Mouse (Mus musculus): Measurements from ENCODE around the gene Oxsr1. TPM values are rescaled to one million over a fixed set of nuclear protein-coding genes. Genes with fewer than 3 reads are reported as not detected.
A peak's percentile ranks its signal among the peaks of the same experiment; 100 is the strongest.

Oxsr1 gene
- polyA plus RNA-seq, 1 experiment from 2014 or later, result 16.2 TPM

DNA sequence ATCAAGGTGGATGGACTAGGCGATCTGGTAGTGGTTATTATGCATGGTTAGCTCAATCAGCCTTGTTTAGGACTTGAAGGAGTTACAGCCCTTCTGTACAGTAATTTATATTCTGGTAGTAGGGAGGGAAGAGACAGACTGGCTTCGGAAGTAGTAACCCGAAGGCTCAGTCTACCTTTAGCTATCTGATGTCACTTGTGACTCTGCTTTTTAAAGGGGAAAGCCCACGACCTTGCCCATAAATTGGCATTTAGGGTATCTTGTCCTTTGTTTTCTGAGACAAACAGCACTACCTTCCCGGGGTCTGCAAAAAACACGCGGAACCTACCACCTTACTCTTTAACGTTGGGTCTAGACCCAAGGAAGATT, 18.0 kb upstream of the Oxsr1 start:
- peak overlapping the region; percentile 66 for H3K4me2 ChIP-seq (ENCODE audit: low read depth, low read length)
- H3K36me3 ChIP-seq (ENCODE audit: control insufficient read depth, insufficient read depth, low read length), result peaks cover 17% of the 10 kb centered on the region
- 4% methylated on average over 8 of the region's 8 CpGs for WGBS
- peak overlapping the region; percentile 74 for H3K4me3 ChIP-seq (ENCODE audit: low read depth, low read length)
- peaks cover 14% of the 10 kb centered on the region for H3K4me1 ChIP-seq (ENCODE audit: control insufficient read depth, insufficient read depth, low read length)
- H3K9me3 ChIP-seq (ENCODE audit: control insufficient read depth, low read length), result no peaks in the 10 kb centered on the region
- ATAC-seq (ENCODE audit: low read depth), result no peak
- no peak overlapping the region for H3K9ac ChIP-seq (replicated peaks; ENCODE audit: low read depth, low read length)
- H3K27me3 ChIP-seq (ENCODE audit: control insufficient read depth, insufficient read depth, low read length), result no peaks in the 10 kb centered on the region
- H3K27ac ChIP-seq (ENCODE audit: low read depth, low read length), result peak overlapping the region; percentile 55; the same call in 1 of the 2 replicates

DNA sequence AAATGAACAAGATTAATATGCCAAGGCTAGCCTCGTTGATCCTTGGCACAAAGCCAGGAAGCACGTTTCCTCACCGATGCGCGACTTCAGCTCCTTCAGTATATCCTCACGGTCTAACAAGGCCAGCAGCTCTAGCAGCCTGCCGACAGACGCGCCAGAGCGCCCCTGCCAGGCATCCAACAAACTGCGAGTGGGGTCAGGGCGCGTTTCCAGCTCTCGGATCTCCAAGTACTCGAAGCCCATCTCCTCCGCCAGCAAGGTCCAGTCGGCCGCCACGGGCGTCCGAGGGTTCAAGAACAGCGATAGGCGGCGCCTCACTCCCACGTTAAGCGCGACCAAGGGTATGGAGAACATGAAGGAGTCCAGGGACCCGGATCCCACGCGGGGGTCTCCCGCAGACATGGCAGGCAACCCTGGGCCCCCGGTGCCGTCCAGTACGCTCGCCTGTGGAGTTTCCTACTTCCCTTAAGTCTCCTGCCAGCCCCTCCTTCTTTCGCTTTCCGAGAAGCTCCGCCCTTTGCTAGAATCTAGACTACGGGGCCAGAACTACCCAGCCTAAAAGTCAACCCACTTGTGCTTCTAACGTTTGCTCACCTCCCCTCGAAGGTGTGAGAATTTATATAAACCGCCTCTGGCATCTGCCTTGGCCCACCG, 17.5 kb upstream of the Oxsr1 start, which contains the start of gene Acaa1a:
Gene Acaa1a, plus strand, starts transcription at position 119 of the 654 bp plus-strand sequence.
- H3K4me1 ChIP-seq (ENCODE audit: control insufficient read depth, insufficient read depth, low read length), result peaks cover 14% of the 10 kb centered on the region
- H3K27me3 ChIP-seq (ENCODE audit: control insufficient read depth, insufficient read depth, low read length), result no peaks in the 10 kb centered on the region
- under 1% methylated on average over 43 of the region's 43 CpGs for WGBS
- peak within 1 kb of the TSS; percentile 66 for H3K4me2 ChIP-seq (ENCODE audit: low read depth, low read length)
- H3K27ac ChIP-seq (ENCODE audit: low read depth, low read length), result peak within 1 kb of the TSS; percentile 55; the same call in 1 of the 2 replicates
- peak within 1 kb of the TSS; percentile 37 for H3K9ac ChIP-seq (replicated peaks; ENCODE audit: low read depth, low read length)
- H3K4me3 ChIP-seq (ENCODE audit: low read depth, low read length), result peak within 1 kb of the TSS; percentile 74
- H3K9me3 ChIP-seq (ENCODE audit: control insufficient read depth, low read length), result no peaks in the 10 kb centered on the region
- H3K36me3 ChIP-seq (ENCODE audit: control insufficient read depth, insufficient read depth, low read length), result peaks cover 12% of the 10 kb centered on the region
- no peak for ATAC-seq (ENCODE audit: low read depth)

DNA sequence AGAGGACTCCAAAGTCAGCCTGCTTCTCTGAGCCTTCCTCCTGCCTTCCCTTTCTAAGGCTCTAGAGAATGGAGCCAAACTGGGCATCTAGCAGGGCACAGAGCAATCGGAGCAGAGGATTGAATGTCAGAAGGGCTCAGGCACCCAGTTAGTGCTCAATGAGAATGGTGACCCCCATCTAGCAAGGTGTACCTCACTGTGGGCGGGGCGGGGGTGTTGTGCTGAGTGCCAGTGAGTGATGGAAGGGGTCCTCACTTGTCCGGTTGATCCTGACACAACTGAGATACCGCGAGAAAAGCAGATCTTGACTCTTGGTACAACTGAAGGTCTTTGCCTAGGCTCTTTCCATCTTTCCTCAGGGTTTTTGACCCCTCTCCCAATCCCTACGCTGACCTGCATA, 16.9 kb upstream of the Oxsr1 start:
- Histone ChIP-seq H3K4me2 (ENCODE audit: low read depth, low read length) (peak overlapping the region; percentile 66), H3K36me3 (ENCODE audit: control insufficient read depth, insufficient read depth, low read length) (peaks cover 8% of the 10 kb centered on the region), H3K4me3 (ENCODE audit: low read depth, low read length) (peak overlapping the region; percentile 74; the same call in 1 of the 2 replicates), H3K4me1 (ENCODE audit: control insufficient read depth, insufficient read depth, low read length) (peaks cover 14% of the 10 kb centered on the region), H3K9me3 (ENCODE audit: control insufficient read depth, low read length) (no peaks in the 10 kb centered on the region), H3K27me3 (ENCODE audit: control insufficient read depth, insufficient read depth, low read length) (no peaks in the 10 kb centered on the region), H3K27ac (ENCODE audit: low read depth, low read length) (no peak overlapping the region), H3K9ac (replicated peaks; ENCODE audit: low read depth, low read length) (no peak overlapping the region; the same call in 1 of the 2 replicates)
- ATAC-seq (ENCODE audit: low read depth), result no peak
- WGBS, result 53% methylated on average over 7 of the region's 7 CpGs

DNA sequence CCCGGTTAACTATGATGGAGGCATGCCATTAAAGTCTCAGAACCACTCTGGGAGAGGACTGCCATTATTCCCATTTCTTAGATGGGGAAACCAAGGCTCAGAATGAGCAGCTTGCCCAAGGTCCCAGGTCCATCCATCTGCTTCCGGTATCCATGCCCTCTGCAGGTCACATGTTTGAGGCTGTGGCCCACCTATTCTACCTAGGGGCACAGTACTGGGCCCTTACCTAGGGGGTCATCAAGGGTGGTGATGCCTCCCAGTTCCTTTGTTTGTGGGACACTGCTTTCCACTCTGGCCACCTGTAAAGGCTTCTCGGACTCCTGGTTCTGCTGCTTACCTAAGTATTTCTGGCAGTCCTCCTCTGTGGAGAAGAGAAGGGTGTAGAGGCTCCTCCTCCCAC, 16.1 kb upstream of the Oxsr1 start:
- 98% methylated on average over 3 of the region's 3 CpGs for WGBS
- no peak for ATAC-seq (ENCODE audit: low read depth)
- Histone ChIP-seq H3K27ac (ENCODE audit: low read depth, low read length) (no peak overlapping the region), H3K4me1 (ENCODE audit: control insufficient read depth, insufficient read depth, low read length) (peaks cover 14% of the 10 kb centered on the region), H3K9ac (replicated peaks; ENCODE audit: low read depth, low read length) (no peak overlapping the region), H3K4me3 (ENCODE audit: low read depth, low read length) (no peak overlapping the region), H3K27me3 (ENCODE audit: control insufficient read depth, insufficient read depth, low read length) (no peaks in the 10 kb centered on the region), H3K4me2 (ENCODE audit: low read depth, low read length) (no peak overlapping the region), H3K36me3 (ENCODE audit: control insufficient read depth, insufficient read depth, low read length) (peaks cover under 1% of the 10 kb centered on the region; the same call in 1 of the 2 replicates), H3K9me3 (ENCODE audit: control insufficient read depth, low read length) (no peaks in the 10 kb centered on the region)

DNA sequence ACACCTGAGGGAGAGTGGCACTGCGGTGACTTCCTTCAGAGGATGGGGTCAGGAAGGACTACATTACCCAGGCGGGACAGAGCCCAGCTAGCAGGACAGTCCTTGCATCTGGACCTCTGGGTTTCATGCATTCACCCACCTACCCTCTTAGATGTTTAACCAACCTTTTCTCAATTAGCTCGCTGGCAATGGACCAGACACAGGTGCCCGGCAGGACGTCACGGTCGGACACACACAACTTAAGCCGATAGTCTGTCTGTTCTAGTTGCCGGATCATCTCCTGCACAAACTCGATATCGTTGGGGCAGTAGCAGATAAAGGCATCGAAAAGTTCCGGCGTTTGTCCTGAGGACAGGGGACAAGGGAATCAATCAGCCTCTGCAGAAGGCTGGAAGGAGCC, 15.6 kb upstream of the Oxsr1 start:
- Histone ChIP-seq H3K4me2 (ENCODE audit: low read depth, low read length) (no peak overlapping the region), H3K36me3 (ENCODE audit: control insufficient read depth, insufficient read depth, low read length) (no peaks in the 10 kb centered on the region), H3K4me1 (ENCODE audit: control insufficient read depth, insufficient read depth, low read length) (peaks cover 14% of the 10 kb centered on the region), H3K27me3 (ENCODE audit: control insufficient read depth, insufficient read depth, low read length) (no peaks in the 10 kb centered on the region), H3K9ac (replicated peaks; ENCODE audit: low read depth, low read length) (no peak overlapping the region), H3K9me3 (ENCODE audit: control insufficient read depth, low read length) (no peaks in the 10 kb centered on the region), H3K27ac (ENCODE audit: low read depth, low read length) (no peak overlapping the region), H3K4me3 (ENCODE audit: low read depth, low read length) (no peak overlapping the region)
- WGBS, result 94% methylated on average over 14 of the region's 14 CpGs
- no peak for ATAC-seq (ENCODE audit: low read depth)

DNA sequence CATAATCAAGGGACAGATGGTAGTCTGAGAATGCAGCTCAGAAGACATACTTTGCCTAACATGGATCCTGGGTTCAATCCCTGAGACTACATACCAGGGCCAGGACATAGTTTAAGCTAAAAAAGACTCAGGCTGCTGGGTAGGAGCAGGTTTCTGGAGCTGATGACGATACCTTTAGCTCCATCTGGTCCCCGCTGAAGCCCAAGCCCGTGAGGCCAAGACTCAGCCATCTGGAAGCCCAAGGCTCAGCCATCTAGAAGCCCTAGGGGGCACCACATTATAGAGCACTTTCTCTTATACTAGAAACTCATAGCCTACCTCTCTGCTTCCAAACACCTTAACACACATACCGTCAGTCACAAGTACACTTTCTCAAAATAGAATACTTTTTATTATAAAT, 13.3 kb upstream of the Oxsr1 start:
- Histone ChIP-seq H3K9ac (replicated peaks; ENCODE audit: low read depth, low read length) (no peak overlapping the region), H3K4me3 (ENCODE audit: low read depth, low read length) (no peak overlapping the region), H3K27me3 (ENCODE audit: control insufficient read depth, insufficient read depth, low read length) (no peaks in the 10 kb centered on the region), H3K4me1 (ENCODE audit: control insufficient read depth, insufficient read depth, low read length) (0 out of 2 replicates have a peak, but pooled peaks cover 3% of the 10 kb centered on the region), H3K4me2 (ENCODE audit: low read depth, low read length) (no peak overlapping the region), H3K27ac (ENCODE audit: low read depth, low read length) (no peak overlapping the region), H3K9me3 (ENCODE audit: control insufficient read depth, low read length) (no peaks in the 10 kb centered on the region), H3K36me3 (ENCODE audit: control insufficient read depth, insufficient read depth, low read length) (no peaks in the 10 kb centered on the region)
- no peak for ATAC-seq (ENCODE audit: low read depth)
- 82% methylated on average over 4 of the region's 4 CpGs for WGBS

DNA sequence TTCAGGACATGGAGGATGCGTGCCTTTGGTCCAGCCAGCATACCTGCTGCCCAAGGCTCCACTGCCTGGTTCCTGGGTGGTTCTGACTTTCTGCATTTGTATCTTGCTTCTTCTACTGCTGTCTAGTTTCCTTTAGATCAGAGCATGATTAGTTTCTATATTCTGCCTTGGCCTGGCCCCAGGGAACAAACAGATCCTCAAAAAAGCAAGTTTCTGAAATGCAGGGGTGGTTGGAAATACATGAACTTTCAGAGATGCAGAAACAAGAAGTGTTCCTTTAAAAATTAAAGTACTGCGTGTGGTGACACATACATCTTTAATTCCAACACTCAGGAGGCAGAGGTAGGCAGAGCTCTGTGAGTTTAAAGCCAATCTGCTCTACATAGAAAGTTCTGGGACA, 12.6 kb upstream of the Oxsr1 start:
- Histone ChIP-seq H3K4me1 (ENCODE audit: control insufficient read depth, insufficient read depth, low read length) (0 out of 2 replicates have a peak, but pooled peaks cover 3% of the 10 kb centered on the region), H3K4me2 (ENCODE audit: low read depth, low read length) (no peak overlapping the region), H3K9me3 (ENCODE audit: control insufficient read depth, low read length) (no peaks in the 10 kb centered on the region), H3K36me3 (ENCODE audit: control insufficient read depth, insufficient read depth, low read length) (no peaks in the 10 kb centered on the region), H3K9ac (replicated peaks; ENCODE audit: low read depth, low read length) (no peak overlapping the region), H3K27ac (ENCODE audit: low read depth, low read length) (no peak overlapping the region), H3K4me3 (ENCODE audit: low read depth, low read length) (no peak overlapping the region), H3K27me3 (ENCODE audit: control insufficient read depth, insufficient read depth, low read length) (no peaks in the 10 kb centered on the region)
- no peak for ATAC-seq (ENCODE audit: low read depth)
- 84% methylated on average over 2 of the region's 2 CpGs for WGBS

DNA sequence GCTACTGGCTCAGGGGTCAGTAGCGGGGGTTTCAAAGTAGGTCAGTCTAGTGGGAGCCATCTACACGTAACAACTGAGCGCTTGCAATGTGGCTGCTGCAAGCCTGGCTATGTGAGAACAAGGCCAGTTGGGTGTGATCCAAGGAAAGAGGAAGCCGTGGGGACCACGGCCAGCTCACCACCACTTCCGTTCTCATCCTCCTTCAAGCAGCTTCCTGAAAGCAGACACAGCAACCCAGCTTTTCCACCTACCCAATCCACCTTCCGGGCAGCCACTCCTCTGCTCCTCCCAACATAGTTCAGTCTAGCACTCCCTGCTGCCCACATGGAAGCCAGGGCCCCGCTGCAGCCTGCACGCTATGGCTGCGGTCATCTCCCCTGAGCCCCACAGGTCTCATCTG, 12.1 kb upstream of the Oxsr1 start:
- H3K4me3 ChIP-seq (ENCODE audit: low read depth, low read length), result no peak overlapping the region
- H3K27me3 ChIP-seq (ENCODE audit: control insufficient read depth, insufficient read depth, low read length), result no peaks in the 10 kb centered on the region
- WGBS, result 67% methylated on average over 10 of the region's 10 CpGs
- H3K9ac ChIP-seq (replicated peaks; ENCODE audit: low read depth, low read length), result no peak overlapping the region
- no peak for ATAC-seq (ENCODE audit: low read depth)
- H3K27ac ChIP-seq (ENCODE audit: low read depth, low read length), result no peak overlapping the region
- H3K4me2 ChIP-seq (ENCODE audit: low read depth, low read length), result no peak overlapping the region
- H3K9me3 ChIP-seq (ENCODE audit: control insufficient read depth, low read length), result no peaks in the 10 kb centered on the region
- no peaks in the 10 kb centered on the region for H3K4me1 ChIP-seq (ENCODE audit: control insufficient read depth, insufficient read depth, low read length)
- no peaks in the 10 kb centered on the region for H3K36me3 ChIP-seq (ENCODE audit: control insufficient read depth, insufficient read depth, low read length)

DNA sequence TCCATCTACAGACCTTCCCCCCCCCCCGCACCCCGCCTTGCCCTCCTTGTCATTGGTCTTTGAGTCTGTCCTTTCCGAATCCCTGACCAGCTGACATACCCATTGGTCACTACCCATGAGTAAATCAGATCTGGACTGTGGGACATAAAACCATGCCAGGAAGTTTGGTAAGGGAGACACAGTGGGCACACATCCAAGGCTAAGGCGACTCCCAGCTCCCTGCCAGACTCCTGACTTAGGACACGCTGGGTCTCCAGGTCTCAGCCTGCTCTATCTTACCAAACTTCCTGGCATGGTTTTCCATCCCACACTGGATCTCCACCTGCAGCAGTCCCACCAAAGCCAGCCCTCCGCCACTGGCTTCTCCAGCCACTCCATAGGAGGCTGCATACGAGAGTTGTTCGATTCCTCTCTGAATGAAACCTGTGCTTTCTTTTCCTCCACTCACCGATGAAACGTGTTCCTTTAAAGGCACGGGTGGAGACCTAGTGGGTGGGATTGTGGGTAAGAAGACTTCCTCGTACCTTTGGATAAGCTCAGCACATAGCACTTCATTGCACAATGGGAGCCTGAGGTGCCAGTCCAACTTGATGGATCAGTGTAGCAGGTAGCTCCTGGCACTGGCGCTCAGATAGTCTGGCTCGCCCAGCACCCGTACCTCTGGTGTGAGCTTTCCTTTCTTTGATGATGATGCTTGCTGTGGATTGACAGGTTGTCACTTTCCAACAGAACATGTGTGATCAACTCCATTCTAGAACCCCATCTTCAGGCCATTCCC, 8.1 kb upstream of the Oxsr1 start:
- no peak for ATAC-seq (ENCODE audit: low read depth)
- Histone ChIP-seq H3K27ac (ENCODE audit: low read depth, low read length) (no peak overlapping the region), H3K4me1 (ENCODE audit: control insufficient read depth, insufficient read depth, low read length) (no peaks in the 10 kb centered on the region), H3K36me3 (ENCODE audit: control insufficient read depth, insufficient read depth, low read length) (no peaks in the 10 kb centered on the region), H3K9ac (replicated peaks; ENCODE audit: low read depth, low read length) (no peak overlapping the region), H3K27me3 (ENCODE audit: control insufficient read depth, insufficient read depth, low read length) (no peaks in the 10 kb centered on the region), H3K9me3 (ENCODE audit: control insufficient read depth, low read length) (no peaks in the 10 kb centered on the region), H3K4me3 (ENCODE audit: low read depth, low read length) (no peak overlapping the region), H3K4me2 (ENCODE audit: low read depth, low read length) (no peak overlapping the region)
- 92% methylated on average over 15 of the region's 15 CpGs for WGBS
